Mouse (Mus musculus): ENCODE measurements around the gene 3110082I17Rik. TPM values are rescaled to one million over a fixed set of nuclear protein-coding genes. Genes with fewer than 3 reads are reported as not detected.

Gene 3110082I17Rik
- total RNA-seq, 2 experiments from 2014 or later = 14.0 to 17.3 TPM

GRCm38 (mm10) chr5:139457241-139457640, 3.1 kb downstream of the 3110082I17Rik start:
- DNase-seq (ENCODE audit: extremely low spot score in 1 of 2, low spot score in 1 of 2) = no peak

- no peak for DNase-seq (ENCODE audit: extremely low spot score in 1 of 2, low spot score in 1 of 2)
Observed at GRCm38 (mm10) chr5:139455166-139455565, 5.2 kb downstream of the 3110082I17Rik start.

GRCm38 (mm10) chr5:139453031-139453430, 7.3 kb downstream of the 3110082I17Rik start:
- DNase-seq (ENCODE audit: extremely low spot score in 1 of 2, low spot score in 1 of 2) = no peak

DNA sequence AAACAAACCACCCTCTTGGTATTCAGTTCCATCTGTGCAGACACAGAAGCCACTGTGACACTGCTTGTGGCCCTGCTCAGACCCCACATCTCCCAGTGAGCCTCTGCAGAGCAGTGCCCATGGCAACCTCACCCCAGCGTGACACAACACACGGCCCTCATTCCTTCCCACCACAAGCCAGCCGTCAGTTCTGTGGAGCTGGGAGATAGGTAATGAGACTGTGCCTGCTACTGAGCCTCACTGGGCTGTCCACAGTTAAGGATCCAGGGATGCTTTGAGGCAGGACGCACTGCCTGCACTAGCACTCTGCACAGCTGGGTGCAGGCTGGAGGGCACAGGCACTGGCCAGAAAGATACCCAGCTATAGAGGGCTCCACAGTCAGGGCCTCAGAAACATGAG, 10.4 kb downstream of the 3110082I17Rik start:
- no peak for DNase-seq (ENCODE audit: extremely low spot score in 1 of 2, low spot score in 1 of 2)

- no peak for DNase-seq (ENCODE audit: extremely low spot score in 1 of 2, low spot score in 1 of 2)
Observed at GRCm38 (mm10) chr5:139449161-139449791, 11.1 kb downstream of the 3110082I17Rik start.

GRCm38 (mm10) chr5:139448025-139448424, 12.3 kb downstream of the 3110082I17Rik start:
- no peak for DNase-seq (ENCODE audit: extremely low spot score in 1 of 2, low spot score in 1 of 2)

DNA sequence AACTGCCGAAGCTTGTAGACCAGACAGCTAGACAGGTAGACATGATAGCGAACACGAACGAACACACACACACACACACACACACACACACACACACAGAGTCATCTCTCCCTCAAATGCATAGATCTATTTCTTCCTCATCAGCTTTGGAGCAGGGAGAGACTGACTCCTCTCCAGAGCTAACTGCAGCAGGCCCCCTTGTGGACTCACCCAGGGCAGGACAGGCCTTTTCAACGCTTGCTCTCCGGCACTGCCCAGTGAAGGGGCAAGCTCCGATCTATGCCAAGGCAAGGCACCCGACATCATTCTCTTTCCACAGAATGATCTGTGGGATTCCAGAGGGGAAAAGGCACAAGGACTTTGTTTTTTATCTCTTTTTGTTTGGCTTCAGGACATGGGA, 15.1 kb downstream of the 3110082I17Rik start:
- DNase-seq (ENCODE audit: extremely low spot score in 1 of 2, low spot score in 1 of 2) = no peak

DNA sequence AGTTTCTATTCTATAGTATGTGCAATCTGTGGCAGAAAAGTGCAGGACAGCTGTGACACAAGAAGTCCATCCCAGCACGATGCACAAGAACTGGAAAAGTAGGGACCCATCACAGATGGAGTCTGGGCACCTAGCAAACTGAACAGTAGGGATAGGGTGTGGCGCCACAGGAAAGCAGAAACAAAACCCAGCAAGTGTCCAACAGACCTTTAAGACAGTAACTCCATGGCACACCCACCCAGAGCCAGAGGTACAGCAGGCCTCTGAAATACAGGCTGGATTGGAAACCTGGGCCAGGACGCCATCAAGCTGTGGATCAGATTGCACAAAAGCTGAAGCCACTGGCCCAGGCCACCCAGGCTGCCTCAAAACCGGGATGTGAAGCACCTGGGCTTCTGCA, 17.4 kb downstream of the 3110082I17Rik start:
- no peak for DNase-seq (ENCODE audit: extremely low spot score in 1 of 2, low spot score in 1 of 2)

DNA sequence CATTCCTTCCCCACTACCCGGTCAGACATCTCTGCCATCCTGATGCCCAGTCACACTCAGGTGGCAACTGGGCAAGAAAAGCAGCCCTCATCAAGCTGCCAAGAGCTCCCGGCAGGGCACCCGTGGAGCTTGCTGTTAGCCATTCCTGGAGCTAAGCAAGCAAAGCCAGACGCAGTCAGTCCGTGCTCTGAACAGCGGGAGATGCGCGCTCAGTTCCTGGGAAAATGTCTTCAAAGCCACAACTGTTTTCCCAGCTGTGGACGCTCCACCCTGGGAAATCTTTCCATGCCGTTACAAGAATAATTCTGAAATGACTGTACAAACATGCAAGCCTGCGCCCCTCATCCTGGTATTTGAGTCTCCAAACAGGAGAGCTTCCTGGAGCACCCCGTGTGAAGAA, 17.9 kb downstream of the 3110082I17Rik start:
- DNase-seq (ENCODE audit: extremely low spot score in 1 of 2, low spot score in 1 of 2) = no peak

- DNase-seq (ENCODE audit: extremely low spot score in 1 of 2, low spot score in 1 of 2) = no peak
Observed at GRCm38 (mm10) chr5:139441726-139442018, 18.7 kb downstream of the 3110082I17Rik start.

- DNase-seq (ENCODE audit: extremely low spot score in 1 of 2, low spot score in 1 of 2) = no peak
Observed at GRCm38 (mm10) chr5:139440926-139441725, 19.2 kb downstream of the 3110082I17Rik start.

GRCm38 (mm10) chr5:139440451-139440850, 19.9 kb downstream of the 3110082I17Rik start:
- DNase-seq (ENCODE audit: extremely low spot score in 1 of 2, low spot score in 1 of 2) = no peak

- DNase-seq (ENCODE audit: extremely low spot score in 1 of 2, low spot score in 1 of 2) = no peak
Observed at GRCm38 (mm10) chr5:139438440-139438839, 21.9 kb downstream of the 3110082I17Rik start.

- no peak for DNase-seq (ENCODE audit: extremely low spot score in 1 of 2, low spot score in 1 of 2)
Observed at GRCm38 (mm10) chr5:139437769-139438168, 22.6 kb downstream of the 3110082I17Rik start.

- DNase-seq (ENCODE audit: extremely low spot score in 1 of 2, low spot score in 1 of 2) = peak in 1 of 2 experiments; percentile 46
Observed at GRCm38 (mm10) chr5:139434940-139435339, 25.4 kb downstream of the 3110082I17Rik start.

GRCm38 (mm10) chr5:139433842-139434568, 26.3 kb downstream of the 3110082I17Rik start:
- DNase-seq (ENCODE audit: extremely low spot score in 1 of 2, low spot score in 1 of 2) = no peak

- no peak for DNase-seq (ENCODE audit: extremely low spot score in 1 of 2, low spot score in 1 of 2)
Observed at GRCm38 (mm10) chr5:139432747-139433508, 27.4 kb downstream of the 3110082I17Rik start.

DNA sequence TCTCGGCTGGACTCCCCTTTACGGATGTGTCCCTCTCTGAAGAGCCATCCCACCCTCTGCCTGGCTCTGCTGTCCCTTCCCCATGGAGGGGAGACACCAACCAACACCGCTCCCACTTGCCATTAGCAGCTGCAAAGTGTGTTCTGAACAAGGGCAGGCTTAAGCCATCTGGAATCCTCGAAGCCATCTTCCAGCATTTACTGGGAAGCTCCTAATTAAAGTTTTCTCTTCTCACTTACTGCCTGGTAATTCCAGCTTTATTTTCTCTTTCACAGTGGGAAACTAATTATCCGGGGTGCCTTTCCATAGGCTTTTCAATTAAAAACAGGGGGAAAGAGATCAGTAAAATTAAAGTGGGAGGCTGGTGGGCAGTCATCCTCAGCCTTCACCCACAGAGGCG, 28.0 kb downstream of the 3110082I17Rik start:
- DNase-seq (ENCODE audit: extremely low spot score in 1 of 2, low spot score in 1 of 2) = no peak

GRCm38 (mm10) chr5:139429818-139430341, 30.4 kb downstream of the 3110082I17Rik start:
- no peak for DNase-seq (ENCODE audit: extremely low spot score in 1 of 2, low spot score in 1 of 2)

- DNase-seq (ENCODE audit: extremely low spot score in 1 of 2, low spot score in 1 of 2) = no peak
Observed at GRCm38 (mm10) chr5:139427989-139428388, 32.3 kb downstream of the 3110082I17Rik start.
